Mouse (Mus musculus) lung, adult 2 months (tissue): Measurements from ENCODE around the gene Flvcr2. TPM values are rescaled to one million over a fixed set of nuclear protein-coding genes. Genes with fewer than 3 reads are reported as not detected.

Experiments used
- DNase-seq: peaks from one replicate; pipeline ENCODE4 v3.0.0; 2022
- H3K4me1 ChIP-seq: fragments of 200-500 bp; 2 replicates; pipeline ENCODE4 v1.6.1; 2011; ENCODE audit warnings: low read length; ENCODE audit not compliant: control insufficient read depth, insufficient read depth
- H3K4me3 ChIP-seq: fragments of 200-500 bp; replicated peaks from 2 replicates; pipeline ENCODE3; 2011; ENCODE audit warnings: low read depth, mild to moderate bottlenecking, control low read depth, low read length; ENCODE audit errors: extremely low read depth
- CTCF ChIP-seq: fragments of 200-500 bp; IDR thresholded peaks from 2 replicates; pipeline ENCODE4 v1.5.1; 2011; ENCODE audit warnings: mild to moderate bottlenecking, low read length, control low read depth; ENCODE audit not compliant: insufficient read depth
- POLR2A ChIP-seq: fragments of 200-500 bp; IDR thresholded peaks from 2 replicates; pipeline ENCODE4 v1.6.1; 2011; ENCODE audit warnings: low read depth, mild to moderate bottlenecking, control low read depth, low read length, borderline replicate concordance; ENCODE audit errors: extremely low read depth
- WGBS: fragments of 180-500 bp; shearing (Covaris S2); methylation state at CpG from one replicate; pipeline ENCODE4 v1.1.7; 2018; 5-methylcytosine and 5-hydroxymethylcytosine counted together
- polyA plus RNA-seq: library from polyadenylated mRNA; depleted of rRNA; stranded (reverse); fragments of >200 nt; gene quantifications from 2 replicates; pipeline ENCODE4 v1.2.3, GENCODE M21; 2012

Gene Flvcr2
- polyA plus RNA-seq, 1 experiment = 11.6 TPM

DNA sequence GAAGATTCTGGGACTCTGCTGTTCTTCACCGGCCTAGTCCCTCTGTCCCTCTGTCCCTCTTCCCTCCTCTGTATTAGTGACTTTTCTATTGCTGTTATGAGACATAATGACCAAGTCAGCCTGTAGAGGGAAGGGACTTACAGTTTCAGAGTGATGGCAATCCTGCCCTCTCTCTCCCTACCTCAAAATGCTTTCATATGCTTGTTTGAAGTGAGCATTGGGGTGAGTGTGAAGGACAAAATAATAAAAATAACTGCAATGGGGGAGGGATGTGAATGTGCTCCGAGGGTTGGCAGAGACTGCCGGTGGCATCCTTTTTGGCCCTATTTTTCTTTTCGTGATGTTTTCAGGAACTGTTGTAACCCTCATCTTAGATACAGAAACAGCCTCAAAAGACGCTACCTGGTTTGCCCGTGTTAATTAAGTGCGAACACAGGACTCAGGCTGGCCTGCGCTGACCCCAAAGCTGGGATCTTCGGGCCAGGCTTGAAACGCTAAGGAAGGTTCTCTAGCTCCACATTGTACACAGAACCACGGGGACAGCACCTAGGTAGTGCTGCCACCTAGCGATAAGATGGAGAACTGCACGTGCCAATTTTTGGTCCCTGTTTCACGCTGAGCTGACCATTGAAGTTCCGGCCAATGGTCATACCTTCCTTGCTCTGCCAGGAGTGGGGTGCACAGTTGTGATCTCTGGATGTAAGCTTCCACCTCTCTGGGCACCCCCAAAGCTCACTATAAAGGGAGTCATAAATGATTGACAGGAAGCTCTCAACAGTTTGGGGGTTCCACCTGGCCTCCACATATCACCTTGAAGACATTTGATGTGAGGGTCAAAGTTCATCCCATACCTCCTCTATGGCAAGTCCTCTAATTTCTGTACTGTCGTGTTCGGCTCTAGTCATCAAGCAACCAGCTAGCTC, 17.1 kb upstream of the Flvcr2 start:
- Histone ChIP-seq H3K4me1 (no peaks in the 10 kb centered on the region), H3K4me3 (no peak overlapping the region)
- DNase-seq = peak; percentile 76
- WGBS = 26% methylated on average over 17 of the region's 17 CpGs
- TF ChIP-seq CTCF (peak; percentile 99), POLR2A (no peak)

DNA sequence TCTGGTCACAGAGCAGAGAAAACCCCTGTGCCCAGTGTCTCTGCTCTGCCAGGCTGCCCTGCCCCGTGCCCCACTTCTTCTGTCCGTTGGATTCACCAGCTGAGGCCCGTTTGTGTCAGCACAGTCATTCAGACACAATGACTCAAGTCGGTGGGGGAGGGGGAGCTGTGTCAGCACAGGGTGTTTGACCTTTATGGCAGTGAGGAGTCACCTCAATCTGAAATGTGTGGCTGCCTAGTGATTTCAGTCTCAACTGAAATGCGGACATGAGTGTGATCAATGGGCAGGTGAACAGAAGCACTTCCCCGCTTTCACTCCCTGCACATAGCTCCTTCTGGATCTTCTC, 16.4 kb upstream of the Flvcr2 start:
- Histone ChIP-seq H3K4me3 (no peak overlapping the region), H3K4me1 (no peaks in the 10 kb centered on the region)
- no peak for DNase-seq
- WGBS = 52% methylated on average over 6 of the region's 6 CpGs
- TF ChIP-seq CTCF (no peak), POLR2A (no peak)

GRCm38 (mm10) chr12:85736203-85736602, 10.1 kb upstream of the Flvcr2 start:
- H3K4me1 ChIP-seq = no peaks in the 10 kb centered on the region
- DNase-seq = no peak
- H3K4me3 ChIP-seq = no peak overlapping the region
- no peak for TF ChIP-seq POLR2A
- no peak for TF ChIP-seq CTCF
- 45% methylated on average over 2 of the region's 2 CpGs for WGBS

DNA sequence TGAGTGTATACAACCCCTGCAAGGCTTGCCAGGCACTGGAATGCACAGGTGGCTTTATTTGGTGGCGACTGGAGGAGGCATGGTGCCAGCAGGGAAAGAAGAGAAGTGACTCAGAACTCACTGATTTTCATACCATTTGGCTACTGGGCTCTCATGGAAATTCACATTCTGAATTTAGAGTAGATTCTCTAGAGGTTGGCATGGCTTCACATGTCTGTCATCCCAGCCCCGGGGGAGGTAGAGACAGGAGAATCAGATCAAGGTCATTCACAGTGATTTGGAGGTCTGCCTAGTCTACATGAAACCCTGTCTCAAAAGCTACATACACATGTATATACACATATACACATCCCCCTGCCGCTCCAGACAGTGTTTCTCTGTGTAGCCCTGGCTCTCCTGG, 9.4 kb upstream of the Flvcr2 start:
- Histone ChIP-seq H3K4me3 (no peak overlapping the region), H3K4me1 (no peaks in the 10 kb centered on the region)
- WGBS = 74% methylated on average over 3 of the region's 3 CpGs
- no peak for DNase-seq
- TF ChIP-seq POLR2A (no peak), CTCF (no peak)

GRCm38 (mm10) chr12:85746696-85747219, 419 bp downstream of the Flvcr2 start:
- DNase-seq = no peak
- peak overlapping the region; percentile 65 for H3K4me3 ChIP-seq
- peaks cover 2% of the 10 kb centered on the region; the same call in 1 of the 2 replicates for H3K4me1 ChIP-seq
- no peak for TF ChIP-seq CTCF
- no peak for TF ChIP-seq POLR2A
- WGBS = 21% methylated on average over 21 of the region's 21 CpGs

- 72% methylated on average over 10 of the region's 10 CpGs for WGBS
- Histone ChIP-seq H3K4me1 (peaks cover 2% of the 10 kb centered on the region; the same call in 1 of the 2 replicates), H3K4me3 (peak overlapping the region; percentile 2)
- TF ChIP-seq CTCF (no peak), POLR2A (no peak)
- DNase-seq = peak; percentile 24
Measured at GRCm38 (mm10) chr12:85747343-85747742, 1.0 kb downstream of the Flvcr2 start.

DNA sequence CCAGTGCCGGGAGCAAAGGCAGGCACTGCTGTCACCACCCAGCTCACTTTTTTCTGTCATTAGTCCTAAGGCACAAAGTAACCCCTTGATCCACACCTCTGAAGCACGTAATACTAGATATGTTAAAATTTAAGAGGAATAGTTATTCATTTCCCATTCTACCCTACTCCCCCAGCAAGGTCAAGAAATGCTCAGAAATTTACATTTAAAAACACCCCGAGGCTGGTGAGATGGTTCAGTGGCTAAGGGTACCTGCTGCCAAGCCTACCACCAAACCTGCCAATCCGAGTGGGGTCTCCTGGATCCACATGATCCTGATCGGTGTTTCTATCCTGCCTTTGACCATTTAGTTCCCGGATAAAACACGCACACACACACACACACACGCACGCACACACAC, 3.5 kb downstream of the Flvcr2 start:
- TF ChIP-seq CTCF (no peak), POLR2A (no peak)
- H3K4me3 ChIP-seq = no peak overlapping the region
- peaks cover 2% of the 10 kb centered on the region; the same call in 1 of the 2 replicates for H3K4me1 ChIP-seq
- DNase-seq = no peak
- 89% methylated on average over 9 of the region's 9 CpGs for WGBS

- Histone ChIP-seq H3K4me1 (peaks cover under 1% of the 10 kb centered on the region; the same call in 1 of the 2 replicates), H3K4me3 (no peak overlapping the region)
- no peak for DNase-seq
- TF ChIP-seq POLR2A (no peak), CTCF (no peak)
- 75% methylated on average over 6 of the region's 6 CpGs for WGBS
Measured at GRCm38 (mm10) chr12:85752116-85752515, 5.8 kb downstream of the Flvcr2 start.

DNA sequence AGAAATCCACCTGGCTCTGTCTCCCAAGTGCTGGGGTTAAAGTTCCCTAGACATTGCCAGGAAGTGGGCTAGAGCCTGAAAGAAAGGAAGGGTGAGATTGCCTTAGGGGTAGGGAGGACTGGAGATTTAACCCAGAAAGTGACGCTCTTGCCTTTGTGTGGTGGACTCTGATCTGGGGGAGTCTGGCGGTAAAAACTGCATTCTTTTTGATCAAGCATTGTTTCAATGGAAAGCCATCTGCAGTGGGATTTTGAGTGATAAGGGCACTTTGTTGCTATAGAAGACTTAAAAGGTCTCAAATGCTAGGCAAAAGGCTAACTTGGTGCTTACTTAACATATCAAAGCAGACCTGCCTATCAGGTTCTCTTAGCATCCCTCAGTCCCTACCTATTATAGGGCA, 6.9 kb downstream of the Flvcr2 start:
- no peak for DNase-seq
- TF ChIP-seq CTCF = no peak
- no peak for TF ChIP-seq POLR2A
- 77% methylated on average over 2 of the region's 2 CpGs for WGBS
- Histone ChIP-seq H3K4me1 (no peaks in the 10 kb centered on the region; the same call in 1 of the 2 replicates), H3K4me3 (no peak overlapping the region)
